Mouse (Mus musculus) heart, adult 2 months (tissue): ENCODE data around the gene Shd.

Experiments used
- CTCF ChIP-seq: fragments of 200-600 bp; IDR thresholded peaks from 2 replicates; pipeline ENCODE4 v1.8.1; 2022; ENCODE audit warnings: antibody characterized with exemption, mild to moderate bottlenecking, moderate library complexity
- POLR2A ChIP-seq: fragments of 200-500 bp; IDR thresholded peaks from 2 replicates; pipeline ENCODE4 v1.6.1; 2011; ENCODE audit warnings: mild to moderate bottlenecking, low read depth, low read length, control low read depth; ENCODE audit not compliant: insufficient read depth

DNA sequence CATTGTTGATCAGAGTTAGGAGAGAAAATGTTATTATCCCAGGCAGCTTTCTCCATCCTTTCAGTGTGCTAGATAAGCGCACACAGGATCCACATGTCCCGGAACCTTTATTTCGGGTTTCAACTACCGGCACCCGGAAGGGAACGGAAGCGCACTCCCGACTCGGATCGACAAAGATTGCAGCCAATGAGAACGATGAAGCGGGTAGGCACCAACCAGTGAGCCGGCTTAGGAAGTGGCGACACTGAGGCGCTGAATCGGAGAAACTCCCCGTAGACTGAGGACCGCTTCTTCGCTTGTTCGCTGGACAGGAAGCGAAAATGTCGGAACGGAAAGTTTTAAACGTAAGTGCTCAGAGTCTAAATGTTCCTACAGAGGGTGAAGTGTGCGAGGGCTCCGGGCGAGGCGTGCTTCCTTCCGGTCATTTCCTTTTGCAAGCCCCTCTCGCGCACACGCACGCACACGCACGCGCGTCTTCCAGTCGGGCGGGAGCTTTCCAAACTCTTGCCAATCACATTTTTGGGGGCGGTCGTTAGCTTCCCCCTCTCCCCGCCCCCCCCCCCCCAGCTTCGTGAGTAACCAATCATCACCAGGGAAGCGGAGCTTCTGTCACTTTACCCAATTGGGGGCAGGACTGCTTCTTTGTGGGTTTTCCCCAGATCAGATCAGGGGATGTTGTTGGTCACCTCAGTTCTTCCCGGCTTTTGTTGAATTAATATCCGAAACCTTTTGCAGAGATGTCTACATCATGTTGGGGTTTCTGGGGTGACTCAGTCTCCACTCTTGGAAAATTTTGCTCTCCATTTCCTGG is 11.1 kb upstream of the Shd start, which contains the start of gene Yju2:
- peak; percentile 86 for TF ChIP-seq POLR2A
- TF ChIP-seq CTCF, result no peak
